Comparison of ENCODE assay signal across 9 mouse cellular contexts in genomic region chr2:35840956-35841816, GRCm38 (mm10).
DNase-seq lines count a peak whose midpoint lies in the region; ATAC-seq lines count a peak whose summit lies in the region.
"Had no signal": no experiment of that assay in that cellular context is flagged by ENCODE, and none has a peak within 500 bp of the region (broad histone marks: within the 10 kb centered on the region; RNA-seq: fewer than 3 reads in every experiment).

No protein-coding gene starts in this region.

- H3K4me3 ChIP-seq in midbrain, embryonic 14.5 days (replicated peaks; ENCODE audit: low read depth, low read length), result no peak overlapping the region
- H3K4me3 ChIP-seq: embryonic facial prominence, embryonic 12.5 days had no signal

- no peak overlapping the region for H3K4me2 ChIP-seq in midbrain, embryonic 14.5 days (ENCODE audit: low read length)
- H3K4me2 ChIP-seq: embryonic facial prominence, embryonic 12.5 days had no signal

- H3K27ac ChIP-seq in midbrain, embryonic 14.5 days (replicated peaks; ENCODE audit: low read depth, low read length), result no peak overlapping the region
- H3K27ac ChIP-seq: embryonic facial prominence, embryonic 12.5 days had no signal

- peak; percentile 84 for ATAC-seq in megakaryocyte progenitor cell, adult 5-6 weeks (replicated peaks; ENCODE audit: poor library complexity)
- ATAC-seq in midbrain, embryonic 14.5 days (ENCODE audit: low FRiP score, low TSS enrichment), result no peak
- ATAC-seq in erythroid progenitor cell, adult 5-6 weeks (replicated peaks; ENCODE audit: low FRiP score, poor library complexity, severe bottlenecking), result no peak

- H3K27me3 ChIP-seq in midbrain, embryonic 14.5 days (ENCODE audit: control insufficient read depth, insufficient read depth, low read length), result no peaks in the 10 kb centered on the region
- H3K27me3 ChIP-seq: embryonic facial prominence, embryonic 12.5 days had no signal

- H3K9me3 ChIP-seq in midbrain, embryonic 14.5 days (ENCODE audit: control insufficient read depth, low read length), result no peaks in the 10 kb centered on the region
- H3K9me3 ChIP-seq: embryonic facial prominence, embryonic 12.5 days had no signal

- H3K36me3 ChIP-seq in midbrain, embryonic 14.5 days (ENCODE audit: control insufficient read depth, insufficient read depth, low read length), result no peaks in the 10 kb centered on the region
- H3K36me3 ChIP-seq: embryonic facial prominence, embryonic 12.5 days had no signal

- intact Hi-C loops in left cerebral cortex, postnatal 4 days (cut with DNase I), result no loop called here

- WGBS in midbrain, embryonic 14.5 days, result 19% methylated on average over 14 of the region's 14 CpGs

- no peak overlapping the region for H3K9ac ChIP-seq in midbrain, embryonic 14.5 days (replicated peaks; ENCODE audit: low read length)
- H3K9ac ChIP-seq: embryonic facial prominence, embryonic 12.5 days had no signal

- peak; percentile 25 for DNase-seq in left cerebral cortex, postnatal 4 days
- DNase-seq in left cerebral cortex, adult 18-20 months (ENCODE audit: low spot score in 2 of 2), result no peak
- peak; percentile 53 for DNase-seq in cerebellum, adult 9-10 months
- peak; percentile 75 to 84 for DNase-seq in kidney, postnatal 36 days
- DNase-seq in urinary bladder, postnatal 36 days (ENCODE audit: low spot score in 2 of 2), result peak; percentile 39 to 56
- no peak for DNase-seq in midbrain, embryonic 14.5 days

- H3K4me1 ChIP-seq in midbrain, embryonic 14.5 days (ENCODE audit: control insufficient read depth, insufficient read depth, low read length), result peaks cover 7% of the 10 kb centered on the region

Comparison
In these comparisons a context has a peak if more than half of its experiments do, and no peak if none do; other contexts are left out.
1. DNase-seq: peak in left cerebral cortex, postnatal 4 days (single experiment), cerebellum, adult 9-10 months (single experiment), kidney, postnatal 36 days (2 of 2) and urinary bladder, postnatal 36 days (2 of 2); none in left cerebral cortex, adult 18-20 months (0 of 2) and midbrain, embryonic 14.5 days (single experiment).